Mouse (Mus musculus) cerebellum, postnatal 25 days (tissue): ENCODE data around the gene Rtn4.
A peak's percentile ranks its signal among the peaks of the same experiment; 100 is the strongest.

Experiments
- DNase-seq, 2 experiments: peaks; one replicate each; pipeline ENCODE4 v3.0.0; 2021; ENCODE audit warnings: mixed read lengths in 2 of 2

Rtn4 gene

DNA sequence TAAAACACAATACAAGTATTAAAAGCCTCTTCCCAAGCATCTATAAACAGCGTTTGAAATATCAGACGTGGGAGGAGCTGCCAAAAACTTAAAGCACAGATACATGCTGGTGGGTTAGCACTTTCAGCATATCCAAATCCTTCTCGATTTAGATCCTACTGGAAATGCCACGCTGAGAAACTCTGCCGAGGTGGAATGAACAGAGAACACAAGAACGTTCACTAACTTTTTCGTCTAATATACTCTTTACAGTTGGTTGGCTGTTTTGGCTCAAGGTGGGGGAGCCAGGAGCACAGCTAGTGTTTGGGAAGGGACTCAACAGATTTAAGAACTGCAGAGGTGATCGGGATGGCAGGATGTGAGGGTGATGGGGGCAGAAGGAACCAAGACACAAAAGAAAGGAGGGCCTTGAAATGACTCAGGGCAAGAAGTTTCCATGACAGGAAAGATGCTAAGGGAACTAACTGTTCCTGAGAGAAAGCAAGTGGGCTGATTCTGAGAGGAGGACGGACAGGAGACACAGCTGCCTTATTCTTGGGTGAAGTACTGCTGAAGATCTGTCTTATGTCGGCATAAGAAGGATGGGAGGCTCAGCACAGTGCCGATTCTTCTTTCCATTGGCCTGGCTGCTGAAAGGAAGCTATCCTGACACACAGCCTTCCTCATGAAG lies 73.7 kb downstream of the Rtn4 start:
- DNase-seq = no peak

DNA sequence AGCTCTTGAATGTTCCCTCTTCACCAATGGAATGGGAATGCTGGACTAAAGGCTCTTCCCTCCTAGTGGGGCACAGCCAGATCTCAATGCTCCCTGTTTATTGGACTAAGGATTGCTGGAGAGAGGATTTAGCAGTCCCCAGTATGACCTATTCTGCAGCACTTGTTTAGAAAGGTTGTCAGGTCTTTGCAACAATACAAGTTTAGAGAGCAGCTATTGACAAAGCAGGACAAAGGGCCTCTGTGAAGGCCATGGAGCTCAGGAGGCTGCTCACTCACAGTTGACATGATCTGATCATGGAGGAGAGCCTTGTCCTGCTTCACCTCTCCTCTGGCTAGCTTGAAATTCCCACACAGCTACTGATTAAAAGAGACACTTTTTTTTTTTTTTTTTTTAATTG lies 75.8 kb downstream of the Rtn4 start:
- no peak for DNase-seq

DNA sequence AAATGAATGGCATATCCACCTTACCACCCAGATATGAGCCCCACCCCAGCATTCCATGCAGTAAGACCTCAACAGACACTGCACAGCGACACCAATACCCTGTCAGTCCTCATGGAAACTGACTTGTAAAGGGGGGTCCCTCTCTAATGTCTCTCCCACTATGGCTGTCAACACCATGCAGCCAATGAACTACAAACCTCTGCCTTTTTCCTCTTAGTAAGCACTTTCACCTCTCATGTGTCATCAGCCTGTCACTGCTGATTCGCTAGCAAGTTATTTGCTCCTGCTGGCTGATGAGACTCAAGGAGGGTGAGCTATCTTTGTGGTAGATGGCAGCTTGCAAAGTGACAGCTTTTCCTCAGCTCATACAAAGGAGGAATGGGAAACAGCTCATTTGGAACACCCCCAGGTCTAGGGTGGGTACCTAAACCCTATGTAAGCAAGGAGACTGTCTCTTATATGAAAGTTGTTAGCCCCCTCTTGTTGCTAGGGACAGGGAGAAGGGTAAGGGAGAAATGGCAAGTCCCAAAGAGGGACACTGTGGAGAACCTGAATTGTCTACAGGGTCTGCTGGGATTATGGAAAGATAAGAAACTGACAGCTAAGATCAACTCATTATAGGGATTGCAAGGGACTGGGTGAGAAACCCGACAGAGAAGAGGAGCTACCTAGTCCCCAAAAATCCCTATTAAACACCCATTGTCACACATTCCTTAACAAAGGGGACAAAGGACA lies 78.1 kb downstream of the Rtn4 start:
- no peak for DNase-seq

DNA sequence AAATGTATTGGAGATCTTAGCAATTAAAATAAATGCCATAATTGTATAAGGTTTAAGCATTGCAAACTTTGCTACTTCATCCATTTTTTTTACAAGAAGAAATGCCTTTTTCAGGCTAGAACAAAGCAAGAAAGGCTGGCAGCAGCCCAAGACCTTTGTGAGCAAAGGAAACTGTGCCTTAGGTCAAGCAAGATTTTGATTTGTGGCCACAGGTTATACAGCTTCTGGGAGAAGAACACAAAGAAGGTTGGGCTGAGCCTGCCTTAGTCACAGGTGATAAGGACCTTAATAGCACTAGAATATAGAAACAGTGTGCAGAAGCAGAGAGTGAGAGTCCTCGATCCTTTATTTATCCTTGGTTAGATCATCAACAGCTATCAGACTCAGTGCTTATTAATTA lies 79.5 kb downstream of the Rtn4 start:
- no peak for DNase-seq

DNA sequence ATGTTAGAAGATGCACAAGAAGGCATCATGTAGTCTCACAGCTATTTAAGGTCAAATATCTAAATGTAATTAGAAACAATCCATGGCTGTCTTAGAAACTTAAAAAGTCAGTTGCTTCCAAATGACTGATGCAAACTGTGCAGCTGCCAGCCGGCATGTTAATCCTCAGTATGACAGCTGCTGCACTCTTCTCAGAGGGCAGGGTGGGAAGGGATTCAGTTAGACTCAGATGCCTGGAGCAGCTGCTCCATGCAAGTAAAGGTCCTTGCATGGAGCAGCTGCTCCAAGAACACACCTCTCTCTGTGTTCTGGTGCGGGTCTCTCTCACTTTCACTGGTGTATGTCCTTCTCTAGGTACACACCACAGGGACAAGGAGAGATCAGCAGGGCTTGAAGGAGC lies 81.5 kb downstream of the Rtn4 start:
- DNase-seq = no peak

DNA sequence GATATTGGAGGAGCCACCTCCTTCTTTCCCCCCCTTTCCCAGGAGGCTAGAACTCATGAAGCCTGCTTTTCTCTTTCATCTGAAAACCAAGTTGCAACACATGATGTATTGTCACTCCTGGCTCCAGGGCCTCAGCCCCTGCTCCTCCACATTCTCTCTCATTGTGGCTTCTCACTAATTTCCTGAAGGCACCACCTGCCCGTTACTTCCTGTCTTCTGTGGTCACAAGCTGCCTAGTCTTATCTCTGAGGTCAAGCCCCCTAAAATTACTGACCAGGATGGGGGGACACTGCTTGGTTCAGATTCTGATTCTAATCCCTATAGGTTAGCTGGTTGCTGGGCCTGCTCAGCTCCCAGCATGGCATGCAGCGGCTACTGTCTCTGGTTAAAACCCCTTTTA lies 82.0 kb downstream of the Rtn4 start:
- DNase-seq = no peak

DNA sequence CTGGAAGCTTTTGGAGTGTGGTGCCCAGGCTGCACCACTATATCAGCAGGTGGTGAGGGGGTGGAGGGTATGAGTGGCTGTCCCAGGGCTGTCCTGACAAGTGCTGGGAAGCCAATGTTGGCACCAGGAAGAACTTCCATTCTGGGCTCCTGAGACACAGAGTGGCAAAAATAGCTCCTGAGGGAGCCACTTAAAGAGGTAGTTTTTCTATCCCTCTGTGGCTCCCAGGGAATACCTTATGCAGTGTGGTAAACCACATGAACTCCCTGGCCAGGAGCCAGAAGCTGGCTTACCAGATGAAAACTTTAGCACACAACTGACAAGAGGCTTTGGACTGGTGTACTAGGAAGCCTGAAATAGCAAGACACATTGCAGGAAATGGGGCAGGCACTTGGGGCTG lies 85.2 kb downstream of the Rtn4 start:
- peak; percentile 26 to 54 for DNase-seq

DNA sequence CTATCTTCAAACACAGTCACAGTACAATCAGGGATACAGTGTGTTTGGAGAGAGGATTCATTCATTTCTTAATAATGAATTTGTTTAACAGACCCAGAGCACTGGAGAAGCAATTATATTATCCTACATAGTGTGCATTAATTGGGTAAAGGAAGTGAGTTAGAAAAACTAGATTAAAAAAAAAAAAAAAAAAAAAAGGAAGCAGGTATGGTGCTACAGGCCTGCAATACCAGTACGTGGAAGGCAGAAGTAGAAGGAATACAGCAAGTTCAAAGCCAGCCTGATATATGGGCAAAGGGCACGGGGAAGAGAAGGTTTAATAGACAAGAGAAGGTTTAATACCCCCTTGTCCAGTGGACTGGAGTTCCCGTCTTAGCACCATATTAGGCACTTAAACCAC lies 86.2 kb downstream of the Rtn4 start:
- no peak for DNase-seq

DNA sequence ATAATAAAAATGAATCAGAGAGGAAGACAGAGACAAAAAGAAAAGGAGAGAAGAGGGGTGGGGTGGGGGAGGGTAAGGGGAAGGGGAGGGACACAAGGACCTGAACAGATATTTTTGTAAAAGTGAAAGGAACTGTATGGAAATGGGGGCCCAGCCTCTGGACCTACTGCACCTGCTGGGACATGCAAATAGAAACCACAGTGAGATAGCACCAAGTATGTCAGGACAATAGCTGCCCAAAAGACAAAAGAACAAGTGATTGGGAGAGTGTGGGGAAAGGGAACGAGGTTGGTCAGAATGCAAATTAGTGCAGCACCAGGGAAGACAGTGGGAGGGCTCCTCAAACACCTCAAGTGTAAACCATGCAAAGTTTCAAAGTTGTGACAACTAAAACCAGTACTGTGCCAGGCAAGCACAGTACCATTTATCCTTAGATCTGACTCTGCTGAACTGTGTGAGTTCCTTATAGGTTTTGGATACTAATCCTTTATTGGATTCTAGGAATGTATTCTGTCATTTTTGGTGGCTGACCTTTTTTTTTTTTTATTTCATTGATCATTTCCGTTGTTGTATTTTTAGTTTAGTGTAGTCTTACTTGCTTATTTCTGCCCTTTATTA lies 86.8 kb downstream of the Rtn4 start:
- no peak for DNase-seq

DNA sequence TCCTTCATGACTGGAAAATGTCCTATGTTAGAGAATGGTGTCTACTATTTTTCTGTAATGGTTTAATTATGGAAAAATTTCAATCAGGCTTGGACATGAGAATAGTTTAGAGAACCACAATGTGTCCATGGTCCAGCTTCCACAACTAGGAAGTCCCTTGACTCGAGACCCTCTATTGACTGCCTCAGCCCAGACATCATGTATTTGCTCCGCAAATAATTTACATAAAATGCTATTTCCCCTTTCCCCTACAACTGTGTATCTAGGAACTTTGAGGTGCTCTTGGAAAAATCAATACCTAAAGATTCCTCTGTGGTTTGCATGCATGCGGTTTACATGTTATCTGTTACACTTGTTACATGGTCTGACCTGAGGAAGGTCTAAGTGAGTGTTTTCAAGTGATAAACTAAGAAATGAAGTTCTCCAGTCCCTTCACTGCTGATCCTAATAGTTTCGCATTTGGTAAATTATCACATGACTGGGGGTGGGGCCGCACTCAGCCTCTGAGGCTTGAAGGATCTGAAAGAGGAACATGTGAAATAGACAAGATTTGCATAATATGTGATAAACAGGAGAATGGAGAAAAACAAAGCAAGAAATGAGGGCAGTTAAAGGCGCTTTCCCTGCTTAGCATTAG lies 94.0 kb downstream of the Rtn4 start:
- DNase-seq = no peak

DNA sequence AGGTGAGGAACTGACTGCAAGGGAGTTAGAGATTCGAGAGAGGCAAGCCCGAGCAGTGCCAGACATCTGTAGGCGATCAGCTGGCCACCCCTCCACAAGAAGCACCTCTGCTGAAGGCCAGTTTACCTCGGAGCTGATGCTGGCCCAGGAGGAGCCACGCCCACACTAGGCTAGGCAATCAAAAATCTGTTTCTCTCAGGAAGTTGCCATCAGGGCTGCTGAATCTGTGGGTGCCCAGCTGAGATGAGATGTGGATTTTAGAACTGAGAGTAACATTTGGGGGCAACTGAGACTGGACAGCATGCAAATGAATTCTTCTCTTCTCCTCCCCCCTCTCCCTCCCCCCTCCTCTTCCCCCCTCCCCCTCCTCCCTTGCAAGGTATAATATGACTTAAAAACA lies 94.7 kb downstream of the Rtn4 start:
- DNase-seq = no peak

DNA sequence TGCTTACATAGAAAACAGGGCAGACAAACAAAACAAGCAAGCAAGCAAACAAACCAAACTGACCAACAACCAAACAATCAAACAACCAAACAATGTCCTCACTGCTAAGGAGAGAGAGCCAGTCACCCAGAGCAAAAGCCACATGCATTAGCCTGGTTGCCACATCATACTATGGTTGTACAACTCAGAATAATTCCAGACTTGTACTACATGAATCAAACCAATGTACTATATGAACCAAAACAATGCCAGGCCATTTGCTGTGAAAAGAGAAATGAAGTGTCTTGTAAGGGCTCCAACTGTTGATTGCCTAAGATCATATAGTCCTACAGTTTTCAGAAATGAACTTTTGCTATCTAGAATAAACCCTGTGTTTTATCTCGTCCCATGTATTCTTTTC lies 95.8 kb downstream of the Rtn4 start:
- no peak for DNase-seq

DNA sequence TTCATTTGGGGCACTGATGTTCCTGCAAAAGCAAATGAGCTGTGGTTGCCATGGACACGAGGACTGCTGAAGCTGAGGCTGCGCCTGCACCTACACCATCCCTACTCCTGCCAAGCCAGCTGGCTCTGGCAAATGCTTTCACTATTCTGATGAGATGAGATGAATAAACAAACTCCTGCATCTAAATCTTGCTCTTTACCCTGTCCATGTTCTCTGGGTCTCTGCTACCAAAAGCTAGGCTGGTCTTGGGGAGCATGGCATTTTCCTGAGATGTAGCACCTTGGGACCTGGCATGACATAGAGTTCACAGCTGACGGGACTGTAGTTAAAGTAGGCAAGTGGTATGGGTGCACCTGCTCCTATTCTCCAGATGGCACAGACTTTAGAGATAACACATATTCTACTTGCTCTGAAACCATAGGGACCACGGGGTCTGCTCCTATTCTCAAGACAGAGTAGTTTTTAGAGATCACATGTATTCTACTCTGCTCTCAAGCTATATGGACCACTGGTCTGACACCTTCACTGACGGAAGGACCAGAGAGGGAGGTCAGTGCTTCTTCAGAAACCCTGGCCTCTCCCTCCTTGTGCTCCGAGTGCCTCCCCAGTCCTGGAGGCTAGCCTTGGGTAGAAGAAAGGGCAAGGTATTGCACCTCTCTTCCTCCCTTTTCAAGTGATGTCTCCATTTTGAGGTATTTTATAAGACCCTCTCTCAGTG lies 96.3 kb downstream of the Rtn4 start:
- peak; percentile 48 to 67 for DNase-seq

DNA sequence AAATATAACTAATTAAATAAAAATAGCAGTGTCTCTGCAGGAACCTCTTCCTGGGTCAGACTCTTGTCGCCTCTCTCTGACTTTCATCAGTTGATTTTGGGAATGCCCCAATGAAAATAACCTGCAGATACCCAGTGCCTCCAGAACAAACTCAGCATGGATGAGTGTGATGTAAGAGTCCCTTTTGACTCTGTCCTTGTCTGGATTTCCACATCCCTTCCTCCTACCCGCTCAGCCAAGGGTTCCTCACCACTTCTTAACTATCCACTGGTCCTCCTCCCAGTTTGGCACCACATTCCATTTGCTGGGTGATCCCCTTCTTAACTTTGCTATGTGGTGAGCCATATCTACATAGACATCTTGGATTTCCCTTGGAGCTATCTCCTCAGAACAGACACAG lies 98.0 kb downstream of the Rtn4 start:
- no peak for DNase-seq
